Mouse (Mus musculus): ENCODE measurements around the gene Rps6ka2.

- peak; percentile 11 for TF ChIP-seq MAX (IDR thresholded peaks at IDR 0.05)
- no peak for TF ChIP-seq CTCF (IDR thresholded peaks at IDR 0.05; ENCODE audit: control insufficient read depth, insufficient read depth, insufficient read length)
- TF ChIP-seq MYOD1 (IDR thresholded peaks at IDR 0.05; ENCODE audit: control insufficient read depth, insufficient read length, low read depth) = peak; percentile 71
- TF ChIP-seq MYOG (IDR thresholded peaks at IDR 0.05; ENCODE audit: control insufficient read depth, extremely low read depth, insufficient read length) = no peak
Observed at GRCm38 (mm10) chr17:7173331-7174028, 3.6 kb downstream of the Rps6ka2 start.

All from C2C12 (cell line).